Mouse (Mus musculus) neural tube, embryonic 14.5 days (tissue): ENCODE data around the gene Mef2b. TPM values are rescaled to one million over a fixed set of nuclear protein-coding genes. Genes with fewer than 3 reads are reported as not detected.

Source experiments
- ATAC-seq: fragments of 200-750 bp; cut with Nextera tagmentation; 2 replicates; pipeline ENCODE4 v1.8.0; 2017; ENCODE audit warnings: low read depth, mild to moderate bottlenecking, moderate TSS enrichment, moderate library complexity
- H3K27ac ChIP-seq: fragments of 300-500 bp; sonication (generic); 2 replicates; pipeline ENCODE4 v1.5.1; 2014; ENCODE audit warnings: low read depth, mild to moderate bottlenecking, control low read depth, low read length, moderate library complexity, mixed read lengths
- H3K27me3 ChIP-seq: fragments of 300-500 bp; sonication (generic); 2 replicates; pipeline ENCODE4 v1.6.1; 2014; ENCODE audit warnings: low read length; ENCODE audit not compliant: control insufficient read depth, insufficient read depth
- H3K36me3 ChIP-seq: fragments of 300-500 bp; sonication (generic); 2 replicates; pipeline ENCODE4 v1.6.1; 2014; ENCODE audit warnings: low read length, mixed read lengths; ENCODE audit not compliant: control insufficient read depth, insufficient read depth
- H3K4me1 ChIP-seq: fragments of 300-500 bp; sonication (generic); 2 replicates; pipeline ENCODE4 v1.6.1; 2014; ENCODE audit warnings: low read length; ENCODE audit not compliant: control insufficient read depth, insufficient read depth
- H3K4me2 ChIP-seq: fragments of 300-500 bp; sonication (generic); 2 replicates; pipeline ENCODE4 v1.6.1; 2014; ENCODE audit warnings: mild to moderate bottlenecking, low read depth, low read length, control low read depth
- H3K4me3 ChIP-seq: fragments of 300-500 bp; sonication (generic); 2 replicates; pipeline ENCODE4 v1.5.1; 2014; ENCODE audit warnings: low read depth, low read length, control low read depth, mixed read lengths
- H3K9ac ChIP-seq: fragments of 300-500 bp; sonication (generic); replicated peaks from 2 replicates; pipeline ENCODE4 v1.6.1; 2014; ENCODE audit warnings: low read depth, mild to moderate bottlenecking, control low read depth, low read length, mixed read lengths
- H3K9me3 ChIP-seq: fragments of 300-500 bp; sonication (generic); 2 replicates; pipeline ENCODE4 v1.6.1; 2016; ENCODE audit warnings: low read length; ENCODE audit not compliant: control insufficient read depth
- WGBS: fragments of 180-500 bp; shearing (Covaris S2); extraction: QIAGEN DNeasy Blood & Tissue Kit; methylation state at CpG from one replicate; pipeline ENCODE4 v1.1.7; 2014; 5-methylcytosine and 5-hydroxymethylcytosine counted together
- polyA plus RNA-seq: library from polyadenylated mRNA; unstranded; fragments of >200 nt; fragmentation: Nextera tagmentation; extraction: Ambion mirVana; gene quantifications from 2 replicates; pipeline ENCODE4 v1.2.1, GENCODE M21; 2014

Gene Mef2b
- polyA plus RNA-seq, 1 experiment from 2014 or later, result 0.72 TPM

- H3K9ac ChIP-seq, result no peak overlapping the region
- no peak overlapping the region for H3K27ac ChIP-seq
- H3K27me3 ChIP-seq, result no peaks in the 10 kb centered on the region
- no peaks in the 10 kb centered on the region for H3K4me1 ChIP-seq
- 76% methylated on average over 16 of the region's 16 CpGs for WGBS
- H3K4me2 ChIP-seq, result no peak overlapping the region
- ATAC-seq, result no peak
- no peak overlapping the region for H3K4me3 ChIP-seq
- no peaks in the 10 kb centered on the region for H3K9me3 ChIP-seq
- peaks cover 18% of the 10 kb centered on the region for H3K36me3 ChIP-seq
Measured at GRCm38 (mm10) chr8:70181212-70181902, 41.8 kb downstream of the Mef2b start.

GRCm38 (mm10) chr8:70181903-70182252, 42.4 kb downstream of the Mef2b start:
- H3K36me3 ChIP-seq, result peaks cover 18% of the 10 kb centered on the region
- H3K9me3 ChIP-seq, result no peaks in the 10 kb centered on the region
- H3K27ac ChIP-seq, result no peak overlapping the region
- no peak overlapping the region for H3K9ac ChIP-seq
- no peak overlapping the region for H3K4me3 ChIP-seq
- no peaks in the 10 kb centered on the region for H3K27me3 ChIP-seq
- H3K4me2 ChIP-seq, result no peak overlapping the region
- WGBS, result 41% methylated on average over 2 of the region's 2 CpGs
- ATAC-seq, result no peak
- H3K4me1 ChIP-seq, result no peaks in the 10 kb centered on the region

- Histone ChIP-seq H3K27me3 (no peaks in the 10 kb centered on the region), H3K9ac (no peak overlapping the region), H3K4me2 (no peak overlapping the region), H3K36me3 (peaks cover 23% of the 10 kb centered on the region), H3K4me1 (no peaks in the 10 kb centered on the region), H3K27ac (no peak overlapping the region), H3K4me3 (no peak overlapping the region), H3K9me3 (no peaks in the 10 kb centered on the region)
- no peak for ATAC-seq
- 89% methylated on average over 4 of the region's 4 CpGs for WGBS
Measured at GRCm38 (mm10) chr8:70183194-70183593, 43.7 kb downstream of the Mef2b start.

- Histone ChIP-seq H3K4me1 (no peaks in the 10 kb centered on the region), H3K9me3 (no peaks in the 10 kb centered on the region), H3K36me3 (peaks cover 8% of the 10 kb centered on the region), H3K27me3 (no peaks in the 10 kb centered on the region), H3K4me3 (no peak overlapping the region), H3K27ac (no peak overlapping the region), H3K4me2 (no peak overlapping the region), H3K9ac (no peak overlapping the region)
- 77% methylated on average over 7 of the region's 7 CpGs for WGBS
- no peak for ATAC-seq
Measured at GRCm38 (mm10) chr8:70188707-70189106, 49.2 kb downstream of the Mef2b start.

- no peak for ATAC-seq
- H3K4me2 ChIP-seq, result no peak overlapping the region
- H3K9me3 ChIP-seq, result no peaks in the 10 kb centered on the region
- no peak overlapping the region for H3K9ac ChIP-seq
- H3K27ac ChIP-seq, result no peak overlapping the region
- peaks cover 3% of the 10 kb centered on the region; the same call in 1 of the 2 replicates for H3K36me3 ChIP-seq
- H3K27me3 ChIP-seq, result no peaks in the 10 kb centered on the region
- WGBS, result 46% methylated on average over 5 of the region's 5 CpGs
- H3K4me3 ChIP-seq, result no peak overlapping the region
- H3K4me1 ChIP-seq, result no peaks in the 10 kb centered on the region
Measured at GRCm38 (mm10) chr8:70193238-70193637, 53.7 kb downstream of the Mef2b start.

- WGBS, result 77% methylated on average over 3 of the region's 3 CpGs
- no peak for ATAC-seq
- H3K9me3 ChIP-seq, result no peaks in the 10 kb centered on the region
Measured at GRCm38 (mm10) chr8:70194191-70194590, 54.7 kb downstream of the Mef2b start.

GRCm38 (mm10) chr8:70195762-70196161, 56.3 kb downstream of the Mef2b start:
- Histone ChIP-seq H3K27ac (no peak overlapping the region), H3K9ac (no peak overlapping the region), H3K4me3 (no peak overlapping the region), H3K27me3 (no peaks in the 10 kb centered on the region), H3K9me3 (no peaks in the 10 kb centered on the region), H3K4me2 (no peak overlapping the region), H3K36me3 (no peaks in the 10 kb centered on the region), H3K4me1 (no peaks in the 10 kb centered on the region)
- WGBS, result 86% methylated on average over 2 of the region's 2 CpGs
- ATAC-seq, result no peak

More at GRCm38 (mm10) chr8:70194191-70194590, 54.7 kb downstream of the Mef2b start:
- no peaks in the 10 kb centered on the region for H3K27me3 ChIP-seq
- H3K9ac ChIP-seq, result no peak overlapping the region
- H3K4me3 ChIP-seq, result no peak overlapping the region
- no peak overlapping the region for H3K4me2 ChIP-seq
- peaks cover 3% of the 10 kb centered on the region; the same call in 1 of the 2 replicates for H3K36me3 ChIP-seq
- H3K4me1 ChIP-seq, result no peaks in the 10 kb centered on the region
- no peak overlapping the region for H3K27ac ChIP-seq

- Histone ChIP-seq H3K4me1 (no peaks in the 10 kb centered on the region), H3K27me3 (no peaks in the 10 kb centered on the region), H3K36me3 (no peaks in the 10 kb centered on the region), H3K4me3 (no peak overlapping the region), H3K9ac (no peak overlapping the region), H3K4me2 (no peak overlapping the region), H3K27ac (no peak overlapping the region), H3K9me3 (no peaks in the 10 kb centered on the region)
- ATAC-seq, result no peak
- WGBS, result 58% methylated on average over 7 of the region's 7 CpGs
Measured at GRCm38 (mm10) chr8:70197603-70198002, 58.1 kb downstream of the Mef2b start.

- WGBS, result 63% methylated on average over 5 of the region's 5 CpGs
- Histone ChIP-seq H3K4me2 (no peak overlapping the region), H3K27me3 (no peaks in the 10 kb centered on the region), H3K9me3 (no peaks in the 10 kb centered on the region), H3K4me3 (no peak overlapping the region), H3K9ac (no peak overlapping the region), H3K4me1 (no peaks in the 10 kb centered on the region), H3K36me3 (no peaks in the 10 kb centered on the region), H3K27ac (no peak overlapping the region)
- 0 out of 2 replicates have a peak, but pooled peaks have one; percentile 31 for ATAC-seq
Measured at GRCm38 (mm10) chr8:70200098-70200681, 60.7 kb downstream of the Mef2b start.
